Mouse (Mus musculus) layer of hippocampus, adult 9-10 months (tissue): Measurements from ENCODE around the gene Elfn1.

ENCODE experiments used
- DNase-seq: peaks from one replicate; pipeline ENCODE4 v3.0.0; 2022; ENCODE audit warnings: low spot score

The Elfn1 gene

GRCm38 (mm10) chr5:139907714-139908242 lies at the start of gene Elfn1:
TSS of gene Elfn1 (plus strand) at chr5:139907943.
- DNase-seq: no peak

- no peak for DNase-seq
Observed at GRCm38 (mm10) chr5:139860328-139861104, 47.2 kb upstream of the Elfn1 start.

- DNase-seq: no peak
Observed at GRCm38 (mm10) chr5:139862759-139863158, 45.0 kb upstream of the Elfn1 start.

GRCm38 (mm10) chr5:139870886-139871285 lies 36.9 kb upstream of the Elfn1 start:
- DNase-seq: no peak

GRCm38 (mm10) chr5:139871526-139871925 lies 36.2 kb upstream of the Elfn1 start:
- no peak for DNase-seq

- DNase-seq: no peak
Observed at GRCm38 (mm10) chr5:139877563-139877962, 30.2 kb upstream of the Elfn1 start.

GRCm38 (mm10) chr5:139879694-139880093 lies 28.0 kb upstream of the Elfn1 start:
- no peak for DNase-seq

- DNase-seq: no peak
Observed at GRCm38 (mm10) chr5:139881161-139881560, 26.6 kb upstream of the Elfn1 start.

- no peak for DNase-seq
Observed at GRCm38 (mm10) chr5:139888624-139889023, 19.1 kb upstream of the Elfn1 start.

GRCm38 (mm10) chr5:139889370-139889769 lies 18.4 kb upstream of the Elfn1 start:
- no peak for DNase-seq

- no peak for DNase-seq
Observed at GRCm38 (mm10) chr5:139892326-139892994, 15.3 kb upstream of the Elfn1 start.

- no peak for DNase-seq
Observed at GRCm38 (mm10) chr5:139892995-139893345, 14.8 kb upstream of the Elfn1 start.

GRCm38 (mm10) chr5:139894025-139894508 lies 13.7 kb upstream of the Elfn1 start:
- no peak for DNase-seq

- DNase-seq: no peak
Observed at GRCm38 (mm10) chr5:139899044-139899443, 8.7 kb upstream of the Elfn1 start.

GRCm38 (mm10) chr5:139905121-139905520 lies 2.6 kb upstream of the Elfn1 start:
- DNase-seq: no peak

- DNase-seq: no peak
Observed at GRCm38 (mm10) chr5:139906507-139906906, 1.2 kb upstream of the Elfn1 start.

GRCm38 (mm10) chr5:139907241-139907640 lies 502 bp upstream of the Elfn1 start:
- no peak for DNase-seq

GRCm38 (mm10) chr5:139908243-139908810 lies 584 bp downstream of the Elfn1 start:
- DNase-seq: no peak

GRCm38 (mm10) chr5:139908811-139909627 lies 1.3 kb downstream of the Elfn1 start:
- no peak for DNase-seq

GRCm38 (mm10) chr5:139909710-139910550 lies 2.2 kb downstream of the Elfn1 start:
- DNase-seq: no peak

- no peak for DNase-seq
Observed at GRCm38 (mm10) chr5:139910755-139911300, 3.1 kb downstream of the Elfn1 start.
